Mouse (Mus musculus): Measurements from ENCODE around the gene Fam19a5. TPM values are rescaled to one million over a fixed set of nuclear protein-coding genes. Genes with fewer than 3 reads are reported as not detected.
A peak's percentile ranks its signal among the peaks of the same experiment; 100 is the strongest.

Gene Fam19a5
- total RNA-seq, 4 experiments from 2014 or later = 96.5 to 107 (median 105) TPM

DNA sequence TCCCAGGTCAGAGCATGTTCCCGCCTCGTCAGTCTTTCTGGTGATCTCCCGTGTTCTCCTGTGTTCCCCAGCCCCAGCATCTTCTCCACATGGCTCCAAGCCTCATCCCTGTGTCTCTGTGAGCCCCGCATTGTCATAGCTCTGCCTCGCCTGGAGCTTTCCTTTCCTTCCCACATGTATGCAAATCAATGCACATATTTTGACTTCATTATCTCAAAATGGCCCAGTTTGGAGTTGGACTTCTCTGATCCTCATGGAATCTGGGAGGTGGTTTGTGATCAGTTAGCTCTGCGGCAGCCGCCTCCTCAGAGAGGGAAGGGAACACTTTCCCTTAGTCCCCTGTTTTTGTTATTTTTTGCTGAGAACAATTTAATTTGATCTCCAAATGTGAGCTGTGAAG is 117.9 kb downstream of the Fam19a5 start:
- peak in 1 of 2 experiments; percentile 61 for DNase-seq (ENCODE audit: low spot score in 2 of 2)

DNA sequence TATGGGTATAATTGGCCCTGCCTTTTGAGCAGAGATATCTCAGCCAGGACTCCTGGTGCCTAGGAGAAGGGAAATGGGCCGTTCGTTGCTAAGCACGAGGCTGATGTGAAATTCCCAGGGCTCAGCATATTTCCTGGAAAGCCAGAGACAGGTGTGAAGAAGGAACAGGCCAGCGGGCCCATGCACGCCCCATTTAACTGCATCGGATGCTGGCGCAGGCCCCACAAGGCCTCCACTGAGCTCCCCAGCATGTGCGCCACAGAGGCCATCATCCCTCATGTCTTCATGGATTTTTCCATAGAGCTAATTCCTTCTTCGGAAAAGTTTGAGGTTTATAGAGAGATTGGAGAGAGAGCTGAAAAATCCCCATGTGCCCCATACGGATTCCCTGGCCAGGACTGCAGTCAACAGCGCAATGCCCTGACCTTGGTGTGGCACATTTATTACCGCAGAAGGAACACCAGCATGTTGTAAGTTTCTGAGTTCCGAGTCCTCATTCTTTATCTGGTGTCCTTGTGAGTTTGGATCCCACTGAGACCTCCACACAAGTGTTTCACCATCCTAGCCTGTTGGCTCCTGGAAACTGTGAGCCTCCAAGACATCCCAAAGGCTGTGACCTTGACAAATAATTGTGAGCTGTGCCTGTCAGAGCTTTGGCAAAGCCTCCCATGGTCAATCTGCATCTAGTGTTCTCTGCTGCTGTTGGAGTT is 122.1 kb downstream of the Fam19a5 start:
- no peak for DNase-seq (ENCODE audit: low spot score in 2 of 2)

DNA sequence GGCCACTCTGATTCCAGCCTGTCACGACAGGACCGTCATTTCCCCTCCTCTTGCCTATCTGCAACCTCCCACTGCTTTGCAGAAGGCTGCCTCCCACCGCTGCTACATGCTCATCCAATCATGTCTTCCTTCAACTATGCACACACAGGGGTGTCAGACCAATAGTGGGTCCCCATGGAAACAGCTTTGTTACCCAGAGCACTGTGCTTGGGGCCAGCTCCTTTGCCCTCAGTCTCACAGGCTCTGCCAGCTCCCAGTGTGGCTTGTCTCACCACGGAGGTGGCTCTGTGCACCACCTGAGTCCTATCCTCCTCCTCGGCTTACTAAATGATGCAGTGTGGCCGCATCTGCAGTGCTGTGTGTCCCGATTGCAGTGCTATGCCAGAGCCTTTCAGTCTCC is 123.3 kb downstream of the Fam19a5 start:
- no peak for DNase-seq (ENCODE audit: low spot score in 2 of 2)

GRCm38 (mm10) chr15:87668112-87668511 is 124.0 kb downstream of the Fam19a5 start:
- DNase-seq (ENCODE audit: low spot score in 2 of 2) = peak in 1 of 2 experiments; percentile 38

- no peak for DNase-seq (ENCODE audit: low spot score in 2 of 2)
Measured at GRCm38 (mm10) chr15:87671929-87672328, 127.8 kb downstream of the Fam19a5 start.

GRCm38 (mm10) chr15:87678711-87679110 is 134.6 kb downstream of the Fam19a5 start:
- no peak for DNase-seq (ENCODE audit: low spot score in 2 of 2)

GRCm38 (mm10) chr15:87682410-87682809 is 138.3 kb downstream of the Fam19a5 start:
- DNase-seq (ENCODE audit: low spot score in 2 of 2) = no peak

- DNase-seq (ENCODE audit: low spot score in 2 of 2) = no peak
Measured at GRCm38 (mm10) chr15:87686415-87687040, 142.4 kb downstream of the Fam19a5 start.

DNA sequence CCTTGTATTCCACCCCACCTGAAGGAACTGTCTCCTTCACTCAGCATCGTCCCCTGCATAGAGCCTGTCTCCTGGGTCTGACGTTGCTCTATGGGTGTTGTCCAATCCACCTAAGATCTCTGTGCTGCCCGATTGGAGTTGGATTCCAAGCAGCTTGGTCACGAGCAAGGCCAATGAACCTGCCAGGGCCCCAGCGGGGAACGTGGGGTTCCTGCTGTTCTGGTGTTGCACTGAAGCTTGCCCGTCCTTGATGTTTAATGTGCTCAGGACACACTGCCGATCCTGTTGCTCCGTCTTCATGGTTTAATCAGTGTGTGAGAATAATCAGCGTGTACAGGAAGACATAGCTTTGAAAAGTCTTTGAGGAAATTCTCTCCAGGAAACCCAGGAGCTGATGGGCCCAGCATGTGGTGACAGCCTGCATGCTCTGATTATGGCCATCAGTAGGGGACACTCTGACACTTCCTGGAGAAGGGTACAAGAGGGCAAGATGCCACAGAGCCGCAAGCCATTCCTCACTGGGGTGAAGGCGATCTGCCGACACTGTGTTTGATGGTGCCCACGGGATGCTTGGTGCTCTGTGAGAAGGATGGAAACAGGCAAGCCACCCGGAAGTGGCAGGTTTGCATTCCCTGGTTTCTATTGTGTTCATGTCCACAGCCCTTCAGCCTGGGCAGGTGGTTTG is 147.3 kb downstream of the Fam19a5 start:
- DNase-seq (ENCODE audit: low spot score in 2 of 2) = no peak

DNA sequence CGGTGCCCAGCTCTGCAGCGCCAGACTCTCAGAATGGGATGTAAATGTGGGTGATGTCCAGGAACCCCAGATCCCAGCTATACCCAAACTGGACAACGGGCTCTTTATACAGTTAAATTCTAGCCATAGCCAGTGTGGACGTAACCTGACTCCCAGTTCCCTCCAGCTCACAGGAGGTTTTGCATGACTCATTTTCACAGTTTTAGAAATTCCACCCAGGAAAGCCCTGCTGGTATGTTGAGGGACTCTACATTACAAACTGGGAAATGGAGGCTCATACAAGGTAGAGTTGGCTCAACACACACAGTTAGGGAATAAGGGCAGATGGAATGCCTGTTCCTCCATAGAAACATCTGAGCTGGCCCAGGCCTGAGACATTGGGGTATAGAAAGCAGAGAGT is 147.9 kb downstream of the Fam19a5 start:
- no peak for DNase-seq (ENCODE audit: low spot score in 2 of 2)

GRCm38 (mm10) chr15:87692394-87692793 is 148.3 kb downstream of the Fam19a5 start:
- no peak for DNase-seq (ENCODE audit: low spot score in 2 of 2)

DNA sequence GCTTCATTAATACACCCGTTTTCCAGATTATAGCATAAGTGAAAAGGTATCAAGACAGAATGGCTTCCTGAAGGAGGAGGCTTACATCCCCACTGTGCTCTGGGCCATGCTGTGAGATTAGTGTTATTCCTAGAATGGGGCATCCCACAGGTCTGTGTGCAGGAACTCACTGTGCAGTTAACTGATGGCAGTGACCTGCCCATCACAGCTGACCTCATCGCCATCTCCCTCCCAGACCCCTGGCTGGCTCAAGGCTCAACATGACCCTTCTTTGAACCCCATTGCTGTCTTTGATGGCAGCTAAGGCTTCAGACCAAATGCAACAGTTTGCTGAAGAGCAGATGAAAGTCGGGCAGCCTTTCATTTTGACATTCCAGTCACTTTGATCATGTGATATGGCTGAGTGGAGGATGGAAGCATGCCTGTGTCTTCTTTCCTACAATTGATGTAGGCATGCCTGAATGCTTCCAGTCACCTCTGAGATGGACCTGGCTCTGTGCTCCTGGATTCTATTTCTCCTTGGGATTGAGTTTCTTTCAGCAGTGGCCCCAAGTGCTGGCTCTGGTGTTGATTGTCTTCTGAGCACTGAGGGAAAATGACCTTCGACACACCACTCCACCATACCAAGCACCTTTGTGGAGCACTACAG is 148.9 kb downstream of the Fam19a5 start:
- no peak for DNase-seq (ENCODE audit: low spot score in 2 of 2)

DNA sequence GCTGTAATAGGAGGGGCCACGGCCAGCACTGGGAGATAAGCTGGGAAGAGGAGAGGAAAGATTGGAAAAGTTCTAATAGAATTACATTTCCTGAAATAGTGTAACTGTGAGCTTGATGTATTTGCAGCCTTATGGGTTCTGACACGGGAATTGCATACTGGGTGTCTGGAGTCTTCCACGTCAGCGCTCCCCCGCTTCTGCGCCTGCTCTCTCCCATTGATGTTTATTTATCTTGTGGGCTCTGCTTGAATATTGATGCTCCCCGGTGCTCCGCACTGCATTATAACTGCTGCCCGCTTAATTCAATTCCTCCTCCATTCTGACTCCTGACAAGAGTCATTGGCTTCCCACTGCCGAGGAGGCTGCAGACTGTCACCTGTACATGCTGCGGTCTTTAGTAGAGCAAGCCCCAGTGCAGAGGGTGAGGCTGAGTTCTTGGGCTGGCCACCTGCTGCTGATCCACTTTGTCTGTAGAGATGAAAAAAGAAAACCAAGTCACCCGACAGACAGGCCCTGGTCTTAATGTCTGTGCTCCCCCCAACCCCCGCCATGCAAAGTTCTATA is 153.4 kb downstream of the Fam19a5 start:
- no peak for DNase-seq (ENCODE audit: low spot score in 2 of 2)

DNA sequence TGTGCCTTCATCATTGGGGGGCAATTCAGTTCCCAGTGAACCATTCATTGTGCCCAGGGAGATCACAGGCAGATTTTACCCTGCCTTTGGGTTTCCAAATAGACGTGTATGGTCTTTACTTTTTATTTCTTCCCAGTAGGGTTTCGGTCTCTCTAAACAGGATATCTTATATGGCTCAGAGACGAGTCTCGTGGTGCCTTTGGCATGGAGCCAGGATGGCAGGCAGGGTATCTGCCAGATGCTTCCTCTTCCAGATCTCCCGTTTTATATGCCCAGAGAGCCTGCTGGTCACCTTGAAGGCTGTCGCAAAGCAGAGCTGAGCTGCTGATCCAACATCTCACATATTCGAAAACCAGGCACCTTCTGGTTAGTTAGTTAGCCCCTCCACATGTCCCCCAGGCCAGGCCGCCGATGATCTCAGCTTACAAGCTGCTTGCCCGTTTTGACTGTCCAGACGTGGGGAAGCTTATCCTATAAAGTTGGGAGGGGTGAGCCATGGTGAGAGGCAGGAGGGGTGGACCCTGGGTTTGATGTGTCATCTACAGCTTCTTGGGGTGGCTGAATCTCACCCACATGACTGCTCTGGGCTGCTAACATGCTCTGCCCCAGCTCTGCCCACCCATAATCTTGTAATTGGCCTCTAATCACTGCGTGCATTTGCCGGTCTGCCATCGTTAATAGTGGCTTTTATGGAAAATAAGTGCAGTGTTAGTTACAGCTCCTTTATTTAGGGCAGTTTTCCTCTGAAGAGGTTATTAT is 154.6 kb downstream of the Fam19a5 start:
- no peak for DNase-seq (ENCODE audit: low spot score in 2 of 2)

- no peak for DNase-seq (ENCODE audit: low spot score in 2 of 2)
Measured at GRCm38 (mm10) chr15:87702821-87703220, 158.7 kb downstream of the Fam19a5 start.

DNA sequence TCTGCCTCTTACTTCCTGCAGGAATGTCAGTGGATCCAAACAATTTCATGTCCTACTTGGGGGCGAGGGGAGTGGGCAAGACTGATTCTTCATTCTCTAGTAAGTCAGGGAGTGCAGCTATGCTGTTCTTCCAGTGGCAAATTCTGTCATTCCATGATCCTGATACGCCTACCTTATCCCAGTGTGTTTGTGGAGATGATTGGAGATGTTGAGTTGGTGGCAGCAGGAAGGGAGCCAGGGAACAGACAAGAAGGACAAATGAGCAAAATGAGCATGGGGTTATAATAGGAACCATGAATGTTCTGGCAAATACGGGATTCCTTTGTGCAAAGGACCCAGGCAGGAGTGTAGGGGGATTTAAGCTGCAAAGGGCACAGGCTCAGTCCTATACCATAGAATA is 159.2 kb downstream of the Fam19a5 start:
- no peak for DNase-seq (ENCODE audit: low spot score in 2 of 2)

DNA sequence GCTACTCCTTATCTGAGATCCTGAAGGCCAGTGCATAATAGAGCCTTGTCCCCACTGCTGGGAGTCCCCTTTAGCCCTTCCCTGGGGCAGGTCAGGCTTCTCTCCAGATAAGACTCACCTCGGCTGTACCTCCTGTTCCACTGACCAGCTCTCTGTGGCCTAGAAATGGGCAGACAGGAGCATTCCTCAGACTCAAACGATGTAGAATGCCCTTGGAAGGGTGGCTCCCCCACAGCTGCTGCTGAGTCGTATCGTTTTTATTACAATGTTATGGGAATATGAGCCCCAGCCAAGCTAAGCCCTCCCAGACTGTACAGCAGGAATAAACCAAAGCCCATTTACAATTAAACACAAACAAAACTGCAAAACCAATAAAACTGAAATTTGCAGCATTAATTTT is 167.7 kb downstream of the Fam19a5 start:
- DNase-seq (ENCODE audit: low spot score in 2 of 2) = no peak

GRCm38 (mm10) chr15:87712221-87712620 is 168.1 kb downstream of the Fam19a5 start:
- no peak for DNase-seq (ENCODE audit: low spot score in 2 of 2)

- peak in 1 of 2 experiments; percentile 67 for DNase-seq (ENCODE audit: low spot score in 2 of 2)
Measured at GRCm38 (mm10) chr15:87715037-87715676, 171.1 kb downstream of the Fam19a5 start.

GRCm38 (mm10) chr15:87717056-87717455 is 173.0 kb downstream of the Fam19a5 start:
- DNase-seq (ENCODE audit: low spot score in 2 of 2) = peak in 1 of 2 experiments; percentile 22
